Mouse (Mus musculus) embryonic facial prominence, embryonic 14.5 days (tissue): ENCODE data around the gene Cops2. TPM values are rescaled to one million over a fixed set of nuclear protein-coding genes. Genes with fewer than 3 reads are reported as not detected.

Experiments used
- ATAC-seq: fragments of 200-750 bp; cut with Nextera tagmentation; 2 replicates; pipeline ENCODE4 v1.8.0; 2017; ENCODE audit warnings: low read depth, moderate number of reproducible peaks, moderate TSS enrichment
- DNase-seq: peaks from one replicate; pipeline ENCODE4 v3.0.0-alpha.2; 2015; ENCODE audit warnings: low spot score
- H3K27ac ChIP-seq: fragments of 300-500 bp; sonication (generic); replicated peaks from 2 replicates; pipeline ENCODE4 v1.5.1; 2014; ENCODE audit warnings: low read depth, mild to moderate bottlenecking, low read length, moderate library complexity
- H3K27me3 ChIP-seq: fragments of 300-500 bp; sonication (generic); replicated peaks from 2 replicates; pipeline ENCODE4 v1.6.1; 2014; ENCODE audit warnings: low read length; ENCODE audit not compliant: control insufficient read depth, insufficient read depth
- H3K36me3 ChIP-seq: fragments of 300-500 bp; sonication (generic); 2 replicates; pipeline ENCODE4 v1.6.1; 2014; ENCODE audit warnings: low read length, mixed read lengths; ENCODE audit not compliant: control insufficient read depth, insufficient read depth
- H3K4me1 ChIP-seq: fragments of 300-500 bp; sonication (generic); 2 replicates; pipeline ENCODE4 v1.6.1; 2014; ENCODE audit warnings: antibody characterized with exemption, low read length; ENCODE audit not compliant: control insufficient read depth, insufficient read depth
- H3K4me2 ChIP-seq: fragments of 300-500 bp; sonication (generic); 2 replicates; pipeline ENCODE4 v1.6.1; 2014; ENCODE audit warnings: low read depth, mild to moderate bottlenecking, low read length, moderate library complexity, mixed read lengths
- H3K4me3 ChIP-seq: fragments of 300-500 bp; sonication (generic); 2 replicates; pipeline ENCODE4 v1.5.1; 2014; ENCODE audit warnings: low read depth, mild to moderate bottlenecking, low read length
- H3K9ac ChIP-seq: fragments of 300-500 bp; sonication (generic); 2 replicates; pipeline ENCODE4 v1.6.1; 2014; ENCODE audit warnings: low read depth, mild to moderate bottlenecking, low read length, moderate library complexity, mixed read lengths
- H3K9me3 ChIP-seq: fragments of 300-500 bp; sonication (generic); 2 replicates; pipeline ENCODE4 v1.6.1; 2016; ENCODE audit warnings: low read length; ENCODE audit not compliant: control insufficient read depth
- WGBS: fragments of 180-500 bp; shearing (Covaris S2); extraction: QIAGEN DNeasy Blood & Tissue Kit; methylation state at CpG from one replicate; pipeline ENCODE4 v1.1.7; 2014; 5-methylcytosine and 5-hydroxymethylcytosine counted together
- polyA plus RNA-seq: library from polyadenylated mRNA; unstranded; fragments of >200 nt; fragmentation: Nextera tagmentation; extraction: Ambion mirVana; gene quantifications from 2 replicates; pipeline ENCODE4 v1.2.1, GENCODE M21; 2014

Cops2 gene
- polyA plus RNA-seq, 1 experiment from 2014 or later, result 90.0 TPM

DNA sequence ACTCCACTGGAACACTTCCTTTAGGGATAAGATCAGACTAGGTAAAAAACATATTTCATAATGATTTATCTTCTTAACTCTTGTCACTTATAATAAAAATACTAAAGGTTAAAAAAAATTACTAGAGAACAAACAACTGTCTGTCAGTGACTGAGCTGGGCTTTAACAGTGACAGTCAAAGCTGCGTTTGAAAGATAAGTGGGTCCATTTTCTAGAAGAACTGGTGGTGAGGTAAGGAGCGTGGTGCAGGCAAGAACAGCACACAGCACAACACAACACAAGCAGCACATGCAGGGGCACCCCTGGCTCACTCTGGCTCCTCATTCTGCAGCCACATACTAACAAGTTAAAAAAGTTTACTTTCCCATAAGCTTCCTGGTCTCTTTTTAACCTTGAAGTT is 7.7 kb downstream of the Cops2 start:
- 71% methylated on average over 2 of the region's 2 CpGs for WGBS
- DNase-seq, result no peak
- H3K4me2 ChIP-seq, result no peak overlapping the region
- no peak overlapping the region for H3K27ac ChIP-seq
- H3K4me1 ChIP-seq, result no peaks in the 10 kb centered on the region
- no peak overlapping the region for H3K9ac ChIP-seq
- no peaks in the 10 kb centered on the region for H3K27me3 ChIP-seq
- peaks cover 29% of the 10 kb centered on the region for H3K36me3 ChIP-seq
- H3K9me3 ChIP-seq, result no peaks in the 10 kb centered on the region
- no peak overlapping the region for H3K4me3 ChIP-seq
- ATAC-seq, result no peak

DNA sequence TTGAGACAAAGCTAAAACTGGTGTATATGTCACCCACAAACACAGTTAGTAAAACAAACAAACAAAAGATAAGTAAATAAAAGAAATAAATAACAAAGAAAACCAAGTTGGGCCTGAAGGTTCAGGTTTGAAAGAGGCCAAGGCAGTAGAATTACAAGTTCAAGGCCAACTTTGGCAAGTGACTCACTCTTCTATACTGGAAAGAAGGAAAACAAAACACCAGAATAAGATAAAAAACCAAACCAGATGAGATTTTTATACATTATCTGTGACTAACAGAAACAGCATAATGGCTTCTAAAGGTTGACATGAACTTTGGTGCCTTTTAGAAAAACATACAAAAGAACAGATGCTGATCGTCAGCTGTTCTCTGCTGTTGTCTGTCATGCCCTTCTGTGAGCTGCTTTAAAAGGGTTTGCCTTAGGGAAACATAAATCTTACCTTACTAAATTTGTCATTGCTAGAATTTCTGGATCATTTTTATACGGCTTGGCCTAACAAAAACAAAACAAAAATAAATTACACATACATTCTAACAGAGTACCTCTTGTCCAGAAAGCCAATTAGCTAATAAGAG is 20.1 kb downstream of the Cops2 start:
- Histone ChIP-seq H3K9me3 (no peaks in the 10 kb centered on the region), H3K9ac (no peak overlapping the region), H3K36me3 (peaks cover 83% of the 10 kb centered on the region), H3K4me1 (no peaks in the 10 kb centered on the region), H3K27ac (no peak overlapping the region), H3K4me2 (no peak overlapping the region), H3K27me3 (no peaks in the 10 kb centered on the region), H3K4me3 (no peak overlapping the region)
- DNase-seq (no peak), ATAC-seq (no peak)
- WGBS, result 70% methylated on average over 2 of the region's 2 CpGs

DNA sequence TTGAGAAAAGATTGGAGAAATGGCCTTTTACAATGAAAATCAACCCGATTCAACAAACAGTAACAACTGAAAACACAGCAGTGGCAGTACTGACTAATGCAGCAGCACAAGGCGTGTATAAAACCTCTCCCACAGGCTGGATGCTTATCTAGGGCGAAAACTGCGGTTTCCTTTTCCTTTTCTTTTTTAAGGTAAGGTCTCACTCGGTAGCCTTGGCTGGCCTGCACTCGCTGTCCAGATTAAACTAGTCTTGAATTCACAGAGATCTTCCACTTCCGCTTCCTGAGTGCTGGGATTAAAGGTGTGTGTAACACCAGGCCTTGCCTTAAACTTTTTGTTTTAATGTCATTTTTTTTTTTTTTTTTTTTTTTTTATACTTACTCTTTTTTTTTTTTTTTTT is 20.8 kb downstream of the Cops2 start:
- Histone ChIP-seq H3K4me2 (no peak overlapping the region), H3K27me3 (no peaks in the 10 kb centered on the region), H3K27ac (no peak overlapping the region), H3K4me1 (no peaks in the 10 kb centered on the region), H3K9me3 (no peaks in the 10 kb centered on the region), H3K9ac (no peak overlapping the region), H3K36me3 (peaks cover 84% of the 10 kb centered on the region), H3K4me3 (no peak overlapping the region)
- 95% methylated on average over 7 of the region's 7 CpGs for WGBS
- ATAC-seq (no peak), DNase-seq (no peak)

DNA sequence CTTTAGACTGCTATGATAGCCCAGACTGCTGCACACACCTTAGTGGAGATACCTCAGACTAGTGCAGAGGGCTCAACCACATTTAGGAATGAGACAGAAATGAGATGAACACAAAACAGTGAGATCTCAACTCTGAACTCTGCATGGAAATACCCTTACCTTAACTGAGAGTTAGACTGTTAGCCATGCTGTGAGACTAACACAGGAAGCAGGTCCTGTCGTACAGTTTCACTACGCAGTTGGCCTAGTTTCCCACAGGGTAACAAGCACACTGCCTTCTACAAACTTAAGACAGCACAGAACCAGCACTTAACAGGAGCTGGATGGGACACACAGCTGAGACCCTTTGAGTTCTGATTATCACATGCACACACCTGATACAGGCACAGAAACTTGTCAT is 29.0 kb downstream of the Cops2 start:
- 81% methylated on average over 2 of the region's 2 CpGs for WGBS
- no peak overlapping the region for H3K27ac ChIP-seq
- no peaks in the 10 kb centered on the region for H3K9me3 ChIP-seq
- H3K4me1 ChIP-seq, result no peaks in the 10 kb centered on the region
- no peaks in the 10 kb centered on the region for H3K27me3 ChIP-seq
- H3K4me2 ChIP-seq, result no peak overlapping the region
- no peak overlapping the region for H3K4me3 ChIP-seq
- no peak overlapping the region for H3K9ac ChIP-seq
- DNase-seq (no peak), ATAC-seq (no peak)
- H3K36me3 ChIP-seq, result peaks cover 58% of the 10 kb centered on the region

DNA sequence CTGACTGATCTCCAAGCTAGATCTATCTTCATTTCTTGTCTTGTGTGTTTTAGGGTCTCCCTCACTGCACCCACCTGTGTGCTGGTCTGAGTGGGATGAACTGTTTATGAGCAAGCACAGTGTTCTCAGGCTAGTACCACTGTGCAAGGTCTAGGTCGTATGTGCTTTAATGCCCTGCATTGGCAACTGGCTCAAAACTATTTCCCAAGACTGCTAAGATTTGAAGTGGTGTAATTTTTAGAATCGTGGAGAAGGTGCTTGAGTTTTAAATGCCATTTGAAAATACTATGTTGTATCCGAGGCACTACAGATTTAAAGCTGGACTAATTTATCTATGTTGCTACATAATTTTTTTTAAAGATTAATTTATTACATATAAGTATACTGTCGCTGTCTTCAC is 31.0 kb downstream of the Cops2 start:
- Histone ChIP-seq H3K36me3 (peaks cover 38% of the 10 kb centered on the region), H3K4me3 (no peak overlapping the region), H3K27me3 (no peaks in the 10 kb centered on the region), H3K4me1 (no peaks in the 10 kb centered on the region), H3K27ac (no peak overlapping the region), H3K9ac (no peak overlapping the region), H3K4me2 (no peak overlapping the region), H3K9me3 (no peaks in the 10 kb centered on the region)
- no peak for ATAC-seq
- no peak for DNase-seq
- WGBS, result 90% methylated on average over 4 of the region's 4 CpGs

DNA sequence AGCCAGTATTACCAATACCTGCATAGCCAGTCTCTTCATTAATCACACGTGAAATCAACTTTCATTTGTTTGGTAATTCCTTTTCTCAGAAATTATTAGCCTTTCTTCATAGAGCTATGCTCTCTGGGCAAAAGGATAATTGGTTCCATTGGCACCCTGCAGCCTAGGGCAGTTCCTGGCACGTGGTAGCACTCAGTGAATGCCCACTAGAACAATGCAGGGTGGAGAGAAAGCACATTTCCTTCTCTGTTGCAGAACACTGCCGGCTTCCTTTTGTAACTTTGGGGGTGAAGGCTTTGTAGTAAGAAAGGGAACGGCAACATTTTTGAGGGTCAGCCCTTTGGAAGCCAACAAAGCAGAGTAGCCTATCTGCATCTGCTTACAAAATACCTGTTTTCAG is 32.7 kb downstream of the Cops2 start:
- H3K36me3 ChIP-seq, result peaks cover 22% of the 10 kb centered on the region
- H3K9ac ChIP-seq, result no peak overlapping the region
- WGBS, result 67% methylated on average over 4 of the region's 4 CpGs
- no peaks in the 10 kb centered on the region for H3K4me1 ChIP-seq
- H3K4me3 ChIP-seq, result no peak overlapping the region
- no peak overlapping the region for H3K27ac ChIP-seq
- ATAC-seq (no peak), DNase-seq (no peak)
- no peak overlapping the region for H3K4me2 ChIP-seq
- H3K9me3 ChIP-seq, result no peaks in the 10 kb centered on the region
- no peaks in the 10 kb centered on the region for H3K27me3 ChIP-seq

DNA sequence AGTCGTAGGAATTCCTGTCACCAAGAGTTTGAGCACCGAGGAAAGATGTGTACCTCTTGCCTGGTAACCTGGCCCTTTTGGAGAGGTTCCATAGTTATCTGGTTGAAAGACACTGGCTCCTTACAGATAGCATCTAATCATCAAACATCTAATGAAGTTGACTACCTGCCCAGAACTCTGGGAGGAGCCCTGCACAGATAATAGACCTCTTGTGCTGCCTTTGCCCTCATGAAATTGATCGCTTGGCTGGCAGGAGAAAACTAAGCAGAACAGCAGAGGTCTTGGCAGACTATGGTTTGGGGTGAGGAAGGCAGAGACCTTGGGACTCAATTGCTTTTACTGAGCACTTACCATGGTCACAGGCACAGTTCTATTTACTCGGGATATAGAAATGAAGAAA is 38.5 kb downstream of the Cops2 start:
- Histone ChIP-seq H3K9ac (no peak overlapping the region), H3K27ac (no peak overlapping the region), H3K27me3 (no peaks in the 10 kb centered on the region), H3K9me3 (no peaks in the 10 kb centered on the region), H3K36me3 (no peaks in the 10 kb centered on the region), H3K4me3 (no peak overlapping the region), H3K4me2 (no peak overlapping the region), H3K4me1 (no peaks in the 10 kb centered on the region)
- ATAC-seq (no peak), DNase-seq (no peak)
- 91% methylated on average over 4 of the region's 4 CpGs for WGBS

DNA sequence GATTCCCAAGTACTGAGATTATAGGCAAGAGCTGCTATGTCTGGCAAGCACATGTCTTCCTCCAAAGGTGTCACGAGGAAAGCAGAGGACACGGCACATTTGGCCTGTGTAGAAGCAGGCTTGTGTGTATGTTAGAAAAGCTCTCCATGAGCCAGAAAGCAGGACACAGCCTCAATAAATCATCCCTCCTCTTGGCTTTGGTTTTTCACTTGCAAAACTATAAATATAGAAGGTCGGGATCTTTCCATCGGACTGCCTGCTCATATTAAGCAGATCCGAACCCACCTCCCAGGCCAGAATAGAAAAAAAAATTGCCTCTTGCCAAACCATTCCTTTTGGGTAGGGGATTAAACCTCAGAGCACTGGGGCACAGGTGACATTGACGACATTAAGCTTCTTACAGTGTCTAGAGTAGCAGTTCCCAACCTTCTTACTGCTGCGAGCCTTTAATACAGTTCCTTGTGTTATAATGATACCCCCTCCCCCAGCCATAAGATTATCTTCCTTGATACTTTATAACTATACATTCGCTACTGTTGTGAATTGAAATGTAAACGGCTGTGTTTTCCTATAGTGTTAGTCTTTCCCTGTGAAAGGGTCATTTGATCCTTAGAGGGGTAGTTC is 44.9 kb downstream of the Cops2 start:
- WGBS, result 64% methylated on average over 9 of the region's 9 CpGs
- no peaks in the 10 kb centered on the region for H3K36me3 ChIP-seq
- H3K9ac ChIP-seq, result no peak overlapping the region
- no peaks in the 10 kb centered on the region for H3K27me3 ChIP-seq
- 0 out of 2 replicates have a peak, but pooled peaks cover 6% of the 10 kb centered on the region for H3K4me1 ChIP-seq
- ATAC-seq (no peak), DNase-seq (no peak)
- H3K9me3 ChIP-seq, result no peaks in the 10 kb centered on the region
- no peak overlapping the region for H3K4me2 ChIP-seq
- no peak overlapping the region for H3K27ac ChIP-seq
- no peak overlapping the region for H3K4me3 ChIP-seq

DNA sequence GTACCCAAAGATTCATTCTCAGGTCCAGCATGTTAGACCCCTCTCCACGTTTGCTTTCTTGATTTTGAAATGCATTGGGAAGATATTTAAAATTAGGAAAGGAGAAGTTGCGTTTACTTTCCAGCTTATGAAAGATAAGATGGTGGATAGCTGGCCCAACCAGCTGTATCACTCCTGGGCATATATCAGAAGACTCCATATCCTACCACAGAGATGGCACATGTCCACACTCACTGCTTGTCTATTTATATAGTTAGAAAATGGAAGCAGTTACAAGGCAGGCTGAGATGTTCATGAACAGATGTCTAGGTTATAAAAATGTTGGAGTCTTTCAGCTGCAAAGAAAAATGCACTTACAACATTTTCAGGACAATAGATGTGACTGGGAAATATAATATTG is 47.6 kb downstream of the Cops2 start:
- 84% methylated on average over 2 of the region's 2 CpGs for WGBS
- H3K4me2 ChIP-seq, result no peak overlapping the region
- H3K27ac ChIP-seq, result no peak overlapping the region
- no peaks in the 10 kb centered on the region for H3K36me3 ChIP-seq
- no peak for DNase-seq
- no peak overlapping the region for H3K9ac ChIP-seq
- 0 out of 2 replicates have a peak, but pooled peaks cover 7% of the 10 kb centered on the region for H3K4me1 ChIP-seq
- no peak overlapping the region for H3K4me3 ChIP-seq
- no peak for ATAC-seq
- H3K27me3 ChIP-seq, result no peaks in the 10 kb centered on the region
- 0 out of 2 replicates have a peak, but pooled peaks cover 2% of the 10 kb centered on the region for H3K9me3 ChIP-seq
